Mouse (Mus musculus): ENCODE measurements around the gene Nyap1. TPM values are rescaled to one million over a fixed set of nuclear protein-coding genes. Genes with fewer than 3 reads are reported as not detected.
"Not testable (repeated sequence)": the region's sequence is repeated elsewhere in the genome, so short reads cannot be mapped to it uniquely, and the experiment has no call there.

Nyap1 gene
- total RNA-seq, 2 experiments from 2014 or later, result 76.3 to 81.7 TPM

GRCm38 (mm10) chr5:137739471-137739870 lies 1.9 kb downstream of the Nyap1 start:
- Histone ChIP-seq H3K4me3 (peak overlapping the region; percentile 52), H3K27ac (no peak overlapping the region; the same call in 1 of the 2 replicates)
- intact Hi-C loops (cut with DNase I), result no loop called here
- TF ChIP-seq CTCF (IDR thresholded peaks at IDR 0.05), result no peak
- no peak for DNase-seq (ENCODE audit: extremely low spot score in 1 of 2, low spot score in 2 of 2)

GRCm38 (mm10) chr5:137738516-137738915 lies 2.9 kb downstream of the Nyap1 start:
- intact Hi-C loops (cut with DNase I), result no loop called here
- peak; percentile 49 for TF ChIP-seq CTCF (IDR thresholded peaks at IDR 0.05)
- Histone ChIP-seq H3K27ac (0 out of 2 replicates have a peak overlapping the region, but pooled peaks have one; percentile 36), H3K4me3 (peak overlapping the region; percentile 19; the same call in 1 of the 2 replicates)
- no peak for DNase-seq (ENCODE audit: extremely low spot score in 1 of 2, low spot score in 2 of 2)

GRCm38 (mm10) chr5:137737400-137737940 lies 3.9 kb downstream of the Nyap1 start:
- Histone ChIP-seq H3K27ac (peak overlapping the region; percentile 28; the same call in 1 of the 2 replicates), H3K4me3 (0 out of 2 replicates have a peak overlapping the region, but pooled peaks have one; percentile 18)
- no peak for DNase-seq (ENCODE audit: extremely low spot score in 1 of 2, low spot score in 2 of 2)
- intact Hi-C loops (cut with DNase I), result no loop called here
- TF ChIP-seq CTCF (IDR thresholded peaks at IDR 0.05), result no peak

GRCm38 (mm10) chr5:137734289-137735061 lies 6.9 kb downstream of the Nyap1 start:
- Histone ChIP-seq H3K4me3 (peak overlapping the region; percentile 33), H3K27ac (peak overlapping the region; percentile 80)
- DNase-seq (ENCODE audit: extremely low spot score in 1 of 2, low spot score in 2 of 2), result peak; percentile 81 to 86
- no peak for TF ChIP-seq CTCF (IDR thresholded peaks at IDR 0.05)
- intact Hi-C loops (cut with DNase I), result no loop called here

GRCm38 (mm10) chr5:137733638-137734288 lies 7.6 kb downstream of the Nyap1 start:
- peak overlapping the region; percentile 80 for H3K27ac ChIP-seq
- DNase-seq (ENCODE audit: extremely low spot score in 1 of 2, low spot score in 2 of 2), result peak in 1 of 2 experiments; percentile 32
- peak overlapping the region; percentile 33 for H3K4me3 ChIP-seq
- TF ChIP-seq CTCF (IDR thresholded peaks at IDR 0.05), result no peak
- intact Hi-C loops (cut with DNase I), result no loop called here

GRCm38 (mm10) chr5:137726767-137727166 lies 14.6 kb downstream of the Nyap1 start:
- no peak for DNase-seq (ENCODE audit: extremely low spot score in 1 of 2, low spot score in 2 of 2)
- H3K4me3 ChIP-seq, result no peak overlapping the region
- peak; percentile 5; the same call in 1 of the 2 replicates for TF ChIP-seq CTCF (IDR thresholded peaks at IDR 0.05)
- intact Hi-C loops (cut with DNase I), result no loop called here
- H3K27ac ChIP-seq, result no peak overlapping the region

- no peak for DNase-seq (ENCODE audit: extremely low spot score in 1 of 2, low spot score in 2 of 2)
- Histone ChIP-seq H3K27ac (no peak overlapping the region), H3K4me3 (no peak overlapping the region)
- intact Hi-C loops (cut with DNase I), result no loop called here
- no peak for TF ChIP-seq CTCF (IDR thresholded peaks at IDR 0.05)
Observed at GRCm38 (mm10) chr5:137723840-137724239, 17.6 kb downstream of the Nyap1 start.

GRCm38 (mm10) chr5:137720558-137721164 lies 20.7 kb downstream of the Nyap1 start:
- H3K4me3 ChIP-seq; DNase-seq (ENCODE audit: extremely low spot score in 1 of 2, low spot score in 2 of 2); H3K27ac ChIP-seq; intact Hi-C loops (cut with DNase I): not testable (repeated sequence)

- no peak for DNase-seq (ENCODE audit: extremely low spot score in 1 of 2, low spot score in 2 of 2)
- TF ChIP-seq CTCF (IDR thresholded peaks at IDR 0.05), result no peak
- no peak overlapping the region for H3K27ac ChIP-seq
- intact Hi-C loops (cut with DNase I), result no loop called here
- no peak overlapping the region for H3K4me3 ChIP-seq
Observed at GRCm38 (mm10) chr5:137719088-137719487, 22.3 kb downstream of the Nyap1 start.

GRCm38 (mm10) chr5:137718020-137718790 lies 23.2 kb downstream of the Nyap1 start:
- intact Hi-C loops (cut with DNase I), result no loop called here
- TF ChIP-seq CTCF (IDR thresholded peaks at IDR 0.05), result no peak
- Histone ChIP-seq H3K4me3 (no peak overlapping the region), H3K27ac (no peak overlapping the region)
- no peak for DNase-seq (ENCODE audit: extremely low spot score in 1 of 2, low spot score in 2 of 2)

- no peak for TF ChIP-seq CTCF (IDR thresholded peaks at IDR 0.05)
- no peak overlapping the region for H3K4me3 ChIP-seq
- intact Hi-C loops (cut with DNase I), result no loop called here
Observed at GRCm38 (mm10) chr5:137715685-137716084, 25.7 kb downstream of the Nyap1 start.

More at GRCm38 (mm10) chr5:137715685-137716084, 25.7 kb downstream of the Nyap1 start:
- H3K27ac ChIP-seq, result no peak overlapping the region
- DNase-seq (ENCODE audit: extremely low spot score in 1 of 2, low spot score in 2 of 2), result no peak
